Mouse (Mus musculus) urinary bladder, adult 2 months (tissue): ENCODE data around the gene Tecr. TPM values are rescaled to one million over a fixed set of nuclear protein-coding genes. Genes with fewer than 3 reads are reported as not detected.

Experiments used
- DNase-seq: peaks from one replicate; pipeline ENCODE4 v3.0.0; 2022; ENCODE audit warnings: low spot score
- polyA plus RNA-seq: library from polyadenylated mRNA; depleted of rRNA; stranded (reverse); fragments of >200 nt; gene quantifications from 2 replicates; pipeline ENCODE4 v1.2.3, GENCODE M21; 2012; rRNA removed

Gene Tecr
- 298 and 313 TPM in 2 replicates for polyA plus RNA-seq

- DNase-seq: peak; percentile 98
These were observed at the start of gene Tecr, which contains the start of gene Dnajb1 for GRCm38 (mm10) chr8:83607661-83608397. Gene Tecr, minus strand, starts transcription at chr8:83607971. Gene Dnajb1, plus strand, starts transcription at chr8:83608193.

- no peak for DNase-seq
These were observed 48.9 kb upstream of the Tecr start for GRCm38 (mm10) chr8:83656484-83657246.

- DNase-seq: no peak
These were observed 48.3 kb upstream of the Tecr start for GRCm38 (mm10) chr8:83656043-83656442.

GRCm38 (mm10) chr8:83654725-83655124 lies 47.0 kb upstream of the Tecr start:
- no peak for DNase-seq

GRCm38 (mm10) chr8:83653662-83654017 lies 45.9 kb upstream of the Tecr start:
- DNase-seq: no peak

GRCm38 (mm10) chr8:83652744-83653661 lies 45.2 kb upstream of the Tecr start:
- no peak for DNase-seq

- peak; percentile 91 for DNase-seq
These were observed 44.4 kb upstream of the Tecr start, which contains the start of gene Gipc1 for GRCm38 (mm10) chr8:83652030-83652743. Gene Gipc1, plus strand, starts transcription at chr8:83652677.

- DNase-seq: no peak
These were observed 41.9 kb upstream of the Tecr start for GRCm38 (mm10) chr8:83649699-83650098.

- DNase-seq: no peak
These were observed 40.3 kb upstream of the Tecr start for GRCm38 (mm10) chr8:83648031-83648430.

GRCm38 (mm10) chr8:83647511-83647910 lies 39.7 kb upstream of the Tecr start:
- DNase-seq: no peak

- DNase-seq: no peak
These were observed 31.9 kb upstream of the Tecr start for GRCm38 (mm10) chr8:83639649-83640048.

GRCm38 (mm10) chr8:83638856-83639255 lies 31.1 kb upstream of the Tecr start:
- no peak for DNase-seq

- no peak for DNase-seq
These were observed 24.4 kb upstream of the Tecr start for GRCm38 (mm10) chr8:83632083-83632707.

GRCm38 (mm10) chr8:83625676-83626299 lies 18.0 kb upstream of the Tecr start:
- no peak for DNase-seq

GRCm38 (mm10) chr8:83624739-83625138 lies 17.0 kb upstream of the Tecr start:
- no peak for DNase-seq

- no peak for DNase-seq
These were observed 15.8 kb upstream of the Tecr start for GRCm38 (mm10) chr8:83623549-83623948.

GRCm38 (mm10) chr8:83622389-83622989 lies 14.7 kb upstream of the Tecr start:
- DNase-seq: peak; percentile 79

GRCm38 (mm10) chr8:83621691-83622388 lies 14.1 kb upstream of the Tecr start:
- DNase-seq: no peak

- DNase-seq: peak; percentile 36
These were observed 12.0 kb upstream of the Tecr start for GRCm38 (mm10) chr8:83619568-83620285.
